Mouse (Mus musculus) CH12.LX (cell line): ENCODE data around the gene Neurl4. TPM values are rescaled to one million over a fixed set of nuclear protein-coding genes. Genes with fewer than 3 reads are reported as not detected.
"Not testable (repeated sequence)": the region's sequence is repeated elsewhere in the genome, so short reads cannot be mapped to it uniquely, and the experiment has no call there.

Source experiments
- DNase-seq: peaks from one replicate; pipeline ENCODE4 v3.0.0-alpha.2; 2013; ENCODE audit errors: extremely low read depth
- H3K27ac ChIP-seq: 2 replicates; pipeline ENCODE4 v1.5.1; 2012; ENCODE audit warnings: low read depth, mild to moderate bottlenecking, control low read depth, moderate library complexity; ENCODE audit not compliant: insufficient read depth
- H3K27me3 ChIP-seq: replicated peaks from 2 replicates; pipeline ENCODE3; 2012; ENCODE audit warnings: inconsistent platforms
- H3K36me3 ChIP-seq, 2 experiments: replicated peaks in 1 of 2; 2 replicates each; pipeline versions ENCODE3 to v1.6.1; 2012; ENCODE audit warnings: inconsistent platforms in 1 of 2, low read length in 1 of 2, mild to moderate bottlenecking in 1 of 2, mixed read lengths in 1 of 2, moderate library complexity in 1 of 2; ENCODE audit not compliant: control insufficient read depth in 1 of 2, insufficient read depth in 1 of 2
- H3K4me1 ChIP-seq, 2 experiments: 2 replicates each; pipeline ENCODE4 v1.6.1; 2012; ENCODE audit warnings: inconsistent platforms in 1 of 2, moderate library complexity in 1 of 2; ENCODE audit not compliant: insufficient read depth in 2 of 2, control insufficient read depth in 1 of 2
- H3K4me2 ChIP-seq: 2 replicates; pipeline ENCODE4 v1.6.1; 2012; ENCODE audit warnings: low read depth, mild to moderate bottlenecking, control low read depth; ENCODE audit not compliant: poor library complexity, insufficient read depth, severe bottlenecking
- H3K4me3 ChIP-seq, 3 experiments: fragments of 150-350 bp in 1 of 3; sonication (generic) in 1 of 3; replicated peaks in 1 of 3; 2 replicates each; pipeline versions ENCODE3 to v1.5.1; 2011 to 2012; ENCODE audit warnings: low read depth in 2 of 3, low read length in 2 of 3, mild to moderate bottlenecking in 2 of 3, moderate library complexity in 2 of 3, control low read depth in 1 of 3, improper control_type of control experiment in 1 of 3, inconsistent platforms in 1 of 3, mixed read lengths in 1 of 3; ENCODE audit not compliant: poor library complexity in 1 of 3
- H3K79me2 ChIP-seq: replicated peaks from 2 replicates; pipeline ENCODE4 v1.6.1; 2012; ENCODE audit warnings: mild to moderate bottlenecking, moderate library complexity; ENCODE audit not compliant: control insufficient read depth, poor library complexity, insufficient read depth, severe bottlenecking; ENCODE audit errors: extremely low read depth
- H3K9ac ChIP-seq: 2 replicates; pipeline ENCODE4 v1.6.1; 2012; ENCODE audit warnings: low read depth, mild to moderate bottlenecking, control low read depth, moderate library complexity; ENCODE audit not compliant: insufficient read depth
- H3K9me3 ChIP-seq: replicated peaks from 2 replicates; pipeline ENCODE3; 2012; ENCODE audit warnings: low read length, inconsistent platforms, mixed read lengths
- CHD2 ChIP-seq: IDR thresholded peaks from 2 replicates; pipeline ENCODE4 v1.6.1; 2011; ENCODE audit warnings: low read length, improper control_type of control experiment
- CTCF ChIP-seq, 2 experiments: IDR thresholded peaks in 1 of 2; conservative IDR thresholded peaks in 1 of 2; 2 replicates each; pipeline ENCODE4 v1.5.1; 2011 to 2012; ENCODE audit warnings: low read depth in 2 of 2, low read length in 2 of 2, improper control_type of control experiment in 1 of 2, inconsistent platforms in 1 of 2, mild to moderate bottlenecking in 1 of 2, moderate library complexity in 1 of 2
- ELF1 ChIP-seq: IDR thresholded peaks from 2 replicates; pipeline ENCODE4 v1.6.1; 2014; ENCODE audit warnings: low read depth, mild to moderate bottlenecking, inconsistent platforms, low read length, improper control_type of control experiment
- GABPA ChIP-seq: IDR thresholded peaks from 2 replicates; pipeline ENCODE4 v1.6.1; 2012; ENCODE audit warnings: low read depth, low read length, improper control_type of control experiment, inconsistent platforms; ENCODE audit not compliant: insufficient replicate concordance
- HCFC1 ChIP-seq: IDR thresholded peaks from 2 replicates; pipeline ENCODE4 v1.6.1; 2012; ENCODE audit warnings: low read depth, mild to moderate bottlenecking, inconsistent platforms, low read length, improper control_type of control experiment
- IRF4 ChIP-seq: IDR thresholded peaks from 2 replicates; pipeline ENCODE4 v1.6.1; 2014; ENCODE audit warnings: low read depth, mild to moderate bottlenecking, inconsistent platforms, low read length, improper control_type of control experiment
- JUN ChIP-seq: IDR thresholded peaks from 2 replicates; pipeline ENCODE4 v1.6.1; 2011; ENCODE audit warnings: low read depth, mild to moderate bottlenecking, low read length, improper control_type of control experiment, moderate library complexity; ENCODE audit not compliant: insufficient read depth
- JUND ChIP-seq: conservative IDR thresholded peaks from 2 replicates; pipeline ENCODE4 v1.6.1; 2011; ENCODE audit warnings: low read depth, low read length, improper control_type of control experiment
- KAT2A ChIP-seq: IDR thresholded peaks from 2 replicates; pipeline ENCODE4 v1.6.1; 2012; ENCODE audit warnings: low read length, improper control_type of control experiment, inconsistent platforms; ENCODE audit not compliant: insufficient replicate concordance
- MAFK ChIP-seq: IDR thresholded peaks from 2 replicates; pipeline ENCODE4 v1.6.1; 2011; ENCODE audit warnings: low read length, improper control_type of control experiment; ENCODE audit not compliant: insufficient replicate concordance
- PAX5 ChIP-seq: IDR thresholded peaks from 2 replicates; pipeline ENCODE4 v1.6.1; 2012; ENCODE audit warnings: low read length, inconsistent platforms, mixed read lengths
- RCOR1 ChIP-seq: conservative IDR thresholded peaks from 2 replicates; pipeline ENCODE4 v1.6.1; 2012; ENCODE audit warnings: low read depth, mild to moderate bottlenecking, inconsistent platforms, low read length, improper control_type of control experiment
- USF1 ChIP-seq: IDR thresholded peaks from 2 replicates; pipeline ENCODE4 v1.6.1; 2014; ENCODE audit warnings: low read depth, mild to moderate bottlenecking, inconsistent platforms, low read length, improper control_type of control experiment
- ZKSCAN1 ChIP-seq: IDR thresholded peaks from 2 replicates; pipeline ENCODE4 v1.6.1; 2012; ENCODE audit warnings: low read depth, inconsistent platforms, low read length, improper control_type of control experiment, borderline replicate concordance
- ZMIZ1 ChIP-seq: IDR thresholded peaks from 2 replicates; pipeline ENCODE4 v1.6.1; 2012; ENCODE audit warnings: low read depth, mild to moderate bottlenecking, inconsistent platforms, low read length, improper control_type of control experiment
- ZNF384 ChIP-seq: IDR thresholded peaks from 2 replicates; pipeline ENCODE4 v1.6.1; 2012; ENCODE audit warnings: low read depth, low read length, improper control_type of control experiment, inconsistent platforms
- dilution Hi-C: fragments of 300-500 bp; cut with MboI; formaldehyde crosslinking; loops from 2 replicates; pipeline ENCODE4 v1.14.3; 2020; ENCODE audit warnings: low sequenced_read_pairs; ENCODE audit not compliant: extremely low pct_unique_long_range_greater_than_20kb, extremely low pct_ligation_motif_present
- in situ Hi-C: fragments of 300-500 bp; cut with MboI; formaldehyde crosslinking; loops from 3 replicates; pipeline ENCODE4 v1.14.3; 2019; ENCODE audit warnings: low sequenced_read_pairs, low pct_ligation_motif_present, low pct_unique_long_range_greater_than_20kb, mixed read lengths
- polyA plus RNA-seq: library from polyadenylated mRNA; unstranded; fragments of >175 nt; gene quantifications from 2 replicates; pipeline ENCODE4 v1.2.1, GENCODE M21; 2012; ENCODE audit warnings: low read depth; ENCODE audit not compliant: insufficient read length
- total RNA-seq, 2 experiments: library from RNA; depleted of rRNA; stranded (reverse); fragments of 300-350 nt in 1 of 2; fragments of >200 nt in 1 of 2; gene quantifications; 2 replicates each; pipeline ENCODE4 v1.2.3; 2012 to 2014

The Neurl4 gene
- total and polyA plus RNA-seq, 3 experiments = 21.4 to 51.0 (median 40.1) TPM

DNA sequence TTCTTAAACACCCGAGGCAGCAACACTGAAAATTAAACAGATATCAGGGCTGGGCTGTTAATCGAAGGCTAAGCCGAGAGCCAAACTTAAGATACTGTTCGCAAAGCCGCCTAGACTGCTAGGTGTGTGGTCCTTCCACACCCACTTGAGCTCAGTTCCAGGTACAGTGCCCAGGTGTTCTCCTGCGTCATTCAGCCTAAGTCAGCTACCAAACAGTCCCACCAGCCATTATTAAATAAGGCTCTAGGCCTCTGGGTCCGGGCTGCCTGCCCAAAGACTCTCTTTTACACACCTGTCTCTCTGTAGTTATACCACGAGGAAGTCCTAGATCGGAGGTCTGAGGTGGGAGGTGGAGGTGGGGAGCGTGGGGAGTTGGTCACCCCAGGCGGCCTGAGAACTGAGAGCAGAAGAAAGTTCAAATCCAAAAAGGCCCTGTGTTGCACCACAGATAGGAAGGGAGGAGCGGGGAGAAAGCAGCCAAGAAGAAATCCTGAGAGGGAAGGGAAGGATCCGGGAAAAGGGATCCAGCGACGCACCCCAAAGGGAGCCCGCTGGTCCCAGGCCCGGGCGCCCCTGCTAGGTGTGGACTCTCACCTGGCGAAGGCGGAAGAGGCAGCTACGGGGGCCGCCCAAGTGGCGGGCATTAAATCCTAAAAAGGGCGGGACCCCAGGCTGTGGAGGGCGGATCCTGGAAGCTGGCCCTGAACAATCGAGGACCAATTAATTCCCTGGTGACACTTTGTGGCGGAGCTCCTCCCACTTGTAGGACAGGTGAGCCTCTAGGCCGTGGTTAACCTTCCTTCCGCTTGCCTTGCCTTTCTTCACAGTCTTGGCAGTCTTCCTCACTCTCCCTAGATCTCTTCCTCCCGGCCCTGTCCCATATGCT lies 42.5 kb upstream of the Neurl4 start, which contains the start of gene Tnk1:
Gene Tnk1, minus strand, starts transcription at position 618 of the 886 bp plus-strand sequence.
- peaks cover 6 to 16% of the 10 kb centered on the region in 2 experiments for H3K4me1 ChIP-seq
- DNase-seq = no peak
- dilution Hi-C loops = no loop called here

DNA sequence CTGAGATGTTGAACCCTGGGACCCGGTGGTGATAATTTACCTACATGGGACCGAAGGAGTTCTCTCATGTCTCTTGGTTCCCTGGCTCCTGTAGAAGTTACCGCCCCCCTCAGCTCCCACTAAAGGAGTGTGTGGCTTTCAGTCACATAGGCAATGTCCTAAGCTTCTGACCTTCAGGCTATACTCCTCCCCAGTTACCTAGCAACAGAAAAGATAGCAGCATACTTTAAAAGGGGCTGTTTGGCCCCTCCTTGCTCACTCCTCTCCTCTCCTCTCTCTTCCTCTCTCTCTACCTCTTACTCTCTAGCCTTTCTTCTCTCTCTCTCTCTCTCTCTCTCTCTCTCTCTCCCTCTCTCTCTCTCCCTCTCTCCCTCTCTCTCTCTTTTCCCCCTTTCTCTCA lies 37.1 kb upstream of the Neurl4 start:
- H3K4me1 ChIP-seq, DNase-seq, H3K9ac ChIP-seq, H3K36me3 ChIP-seq, H3K4me3 ChIP-seq, H3K9me3 ChIP-seq, H3K79me2 ChIP-seq, dilution Hi-C loops, in situ Hi-C loops, H3K27ac ChIP-seq, H3K4me2 ChIP-seq: not testable (repeated sequence)
- peaks cover 22% of the 10 kb centered on the region for H3K27me3 ChIP-seq

More for the DNA sequence above, 42.5 kb upstream of the Neurl4 start, which contains the start of gene Tnk1:
- H3K9ac ChIP-seq = no peak within 1 kb of the TSS
- peaks cover 5% of the 10 kb centered on the region for H3K27me3 ChIP-seq
- TF ChIP-seq ZNF384 (no peak), ELF1 (no peak), ZKSCAN1 (no peak), MAFK (no peak), RCOR1 (no peak), KAT2A (no peak), IRF4 (no peak), ZMIZ1 (no peak), HCFC1 (no peak), USF1 (no peak), CTCF (conservative IDR thresholded peaks at IDR 0.05 in 1 of 2, IDR thresholded peaks at IDR 0.05 in 1 of 2; ENCODE audit: low read depth in 2 of 2, low read length in 2 of 2) (no peak), JUN (no peak), GABPA (no peak), JUND (no peak), CHD2 (no peak), PAX5 (no peak)
- in situ Hi-C loops = no loop called here
- no peak within 1 kb of the TSS for H3K4me3 ChIP-seq
- H3K79me2 ChIP-seq = no peaks in the 10 kb centered on the region
- no peaks in the 10 kb centered on the region for H3K36me3 ChIP-seq
- no peaks in the 10 kb centered on the region for H3K9me3 ChIP-seq
- H3K27ac ChIP-seq = no peak within 1 kb of the TSS
- H3K4me2 ChIP-seq = no peak within 1 kb of the TSS
